Mouse (Mus musculus): ENCODE data around the gene Bmt2. TPM values are rescaled to one million over a fixed set of nuclear protein-coding genes. Genes with fewer than 3 reads are reported as not detected.

Bmt2 gene
- total and polyA plus RNA-seq, 3 experiments: 12.8 to 59.2 (median 17.6) TPM

- H3K4me1 ChIP-seq (ENCODE audit: control insufficient read depth in 1 of 2, insufficient read depth in 2 of 2): peaks cover 3 to 4% of the 10 kb centered on the region in 2 experiments; a peak in 1 of 4 replicates
- H3K4me3 ChIP-seq (replicated peaks in 1 of 3; ENCODE audit: low read depth in 2 of 3, low read length in 2 of 3, poor library complexity in 1 of 3): no peak overlapping the region
- DNase-seq (ENCODE audit: extremely low read depth): no peak
- in situ Hi-C loops (cut with MboI; ENCODE audit: low pct_ligation_motif_present, low pct_unique_long_range_greater_than_20kb, low sequenced_read_pairs) (no loop called here), dilution Hi-C loops (cut with MboI; ENCODE audit: extremely low pct_ligation_motif_present, extremely low pct_unique_long_range_greater_than_20kb, low sequenced_read_pairs) (no loop called here)
- TF ChIP-seq IRF4 (IDR thresholded peaks at IDR 0.05; ENCODE audit: low read depth, low read length) (no peak), ELF1 (IDR thresholded peaks at IDR 0.05; ENCODE audit: low read depth, low read length) (no peak), POLR2AphosphoS2 (IDR thresholded peaks at IDR 0.05; ENCODE audit: low read depth, low read length) (no peak)
- peaks cover 18% of the 10 kb centered on the region; the same call in 1 of the 2 replicates for H3K79me2 ChIP-seq (replicated peaks; ENCODE audit: control insufficient read depth, extremely low read depth, insufficient read depth, poor library complexity, severe bottlenecking)
- H3K36me3 ChIP-seq (replicated peaks in 1 of 2; ENCODE audit: control insufficient read depth in 1 of 2, insufficient read depth in 1 of 2, low read length in 1 of 2): peaks cover 18 to 50% of the 10 kb centered on the region in 2 experiments
- H3K27me3 ChIP-seq (replicated peaks): no peaks in the 10 kb centered on the region
- no peak overlapping the region for H3K9ac ChIP-seq (ENCODE audit: insufficient read depth, low read depth)
- H3K27ac ChIP-seq (ENCODE audit: insufficient read depth, low read depth): no peak overlapping the region
- H3K4me2 ChIP-seq (ENCODE audit: insufficient read depth, low read depth, poor library complexity, severe bottlenecking): no peak overlapping the region
- H3K9me3 ChIP-seq (replicated peaks; ENCODE audit: low read length): no peaks in the 10 kb centered on the region
These were observed 19.8 kb downstream of the Bmt2 start for GRCm38 (mm10) chr6:13658016-13658415.

- H3K4me1 ChIP-seq (ENCODE audit: control insufficient read depth in 1 of 2, insufficient read depth in 2 of 2): no peaks in the 10 kb centered on the region
- no peak overlapping the region for H3K9ac ChIP-seq (ENCODE audit: insufficient read depth, low read depth)
- no peak for TF ChIP-seq MYC (IDR thresholded peaks at IDR 0.05; ENCODE audit: low read depth, low read length)
- TF ChIP-seq GABPA (IDR thresholded peaks at IDR 0.05; ENCODE audit: insufficient replicate concordance, low read depth, low read length): no peak
- no peak for TF ChIP-seq SMC3 (IDR thresholded peaks at IDR 0.05; ENCODE audit: low read depth, low read length)
- TF ChIP-seq TBP (conservative IDR thresholded peaks at IDR 0.05; ENCODE audit: low read depth, low read length): no peak
- no peak for TF ChIP-seq KAT2A (IDR thresholded peaks at IDR 0.05; ENCODE audit: insufficient replicate concordance, low read length)
- TF ChIP-seq MAFK (IDR thresholded peaks at IDR 0.05; ENCODE audit: insufficient replicate concordance, low read length): no peak
- no peak for TF ChIP-seq EP300 (IDR thresholded peaks at IDR 0.05; ENCODE audit: low read length)
- no peak for TF ChIP-seq ETS1 (conservative IDR thresholded peaks at IDR 0.05; ENCODE audit: low read depth, low read length)
- no peak for TF ChIP-seq MAX (IDR thresholded peaks at IDR 0.05; ENCODE audit: low read length)
- no peak for TF ChIP-seq USF2 (conservative IDR thresholded peaks at IDR 0.05; ENCODE audit: low read depth, low read length)
- TF ChIP-seq JUND (conservative IDR thresholded peaks at IDR 0.05; ENCODE audit: low read depth, low read length): no peak
- TF ChIP-seq PAX5 (IDR thresholded peaks at IDR 0.05; ENCODE audit: low read length): no peak
- no peak for TF ChIP-seq RAD21 (IDR thresholded peaks at IDR 0.05; ENCODE audit: low read depth, low read length)
- no peak for TF ChIP-seq CHD2 (IDR thresholded peaks at IDR 0.05; ENCODE audit: low read length)
- TF ChIP-seq ZNF384 (IDR thresholded peaks at IDR 0.05; ENCODE audit: low read depth, low read length): no peak
- TF ChIP-seq CTCF (conservative IDR thresholded peaks at IDR 0.05 in 1 of 2, IDR thresholded peaks at IDR 0.05 in 1 of 2; ENCODE audit: low read depth in 2 of 2, low read length in 2 of 2): no peak
- TF ChIP-seq NELFE (IDR thresholded peaks at IDR 0.05; ENCODE audit: low read depth, low read length): no peak
- TF ChIP-seq TCF12 (IDR thresholded peaks at IDR 0.05; ENCODE audit: low read depth, low read length): no peak
- TF ChIP-seq NRF1 (IDR thresholded peaks at IDR 0.05; ENCODE audit: low read depth, low read length): no peak
- peaks cover 24 to 48% of the 10 kb centered on the region in 2 experiments for H3K36me3 ChIP-seq (replicated peaks in 1 of 2; ENCODE audit: control insufficient read depth in 1 of 2, insufficient read depth in 1 of 2, low read length in 1 of 2)
- no peak overlapping the region for H3K27ac ChIP-seq (ENCODE audit: insufficient read depth, low read depth)
- H3K4me3 ChIP-seq (replicated peaks in 1 of 3; ENCODE audit: low read depth in 2 of 3, low read length in 2 of 3, poor library complexity in 1 of 3): no peak overlapping the region
- H3K9me3 ChIP-seq (replicated peaks; ENCODE audit: low read length): no peaks in the 10 kb centered on the region
- H3K27me3 ChIP-seq (replicated peaks): no peaks in the 10 kb centered on the region
- H3K79me2 ChIP-seq (replicated peaks; ENCODE audit: control insufficient read depth, extremely low read depth, insufficient read depth, poor library complexity, severe bottlenecking): peaks cover 19% of the 10 kb centered on the region
- in situ Hi-C loops (cut with MboI; ENCODE audit: low pct_ligation_motif_present, low pct_unique_long_range_greater_than_20kb, low sequenced_read_pairs): no loop called here
- H3K4me2 ChIP-seq (ENCODE audit: insufficient read depth, low read depth, poor library complexity, severe bottlenecking): no peak overlapping the region
- dilution Hi-C loops (cut with MboI; ENCODE audit: extremely low pct_ligation_motif_present, extremely low pct_unique_long_range_greater_than_20kb, low sequenced_read_pairs): no loop called here
- no peak for DNase-seq (ENCODE audit: extremely low read depth)
These were observed 23.7 kb downstream of the Bmt2 start for GRCm38 (mm10) chr6:13654081-13654480.
